Mouse (Mus musculus) cortical plate, adult 2 months (tissue): ENCODE measurements around the gene Pde3b.

Experiments used
- CTCF ChIP-seq: fragments of 200-500 bp; IDR thresholded peaks from 2 replicates; pipeline ENCODE4 v1.5.1; 2011; ENCODE audit warnings: mild to moderate bottlenecking, control low read depth, low read length; ENCODE audit not compliant: insufficient read depth; ENCODE audit errors: extremely low read depth
- POLR2A ChIP-seq: fragments of 200-500 bp; IDR thresholded peaks from 2 replicates; pipeline ENCODE4 v1.6.1; 2011; ENCODE audit warnings: mild to moderate bottlenecking, low read length, control low read depth; ENCODE audit not compliant: insufficient read depth; ENCODE audit errors: extremely low read depth

DNA sequence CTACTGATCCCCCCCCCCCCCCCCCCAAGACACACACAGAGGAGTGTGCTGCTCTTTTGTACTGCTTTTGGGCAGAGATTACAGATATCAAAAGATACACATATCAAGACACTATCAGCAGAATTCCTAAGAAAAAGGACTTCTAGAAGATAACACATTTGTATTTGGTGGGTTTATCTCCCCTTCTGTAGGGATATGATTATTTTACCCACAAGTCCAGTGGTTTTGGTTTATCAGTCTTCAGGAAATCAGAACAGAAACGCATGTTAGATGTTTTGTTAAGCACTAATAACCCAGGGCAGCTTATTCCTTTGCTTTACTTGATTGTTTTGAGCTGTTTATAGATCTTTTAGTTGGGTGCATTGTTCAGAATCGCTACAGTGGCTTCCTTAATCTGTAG lies 62.8 kb downstream of the Pde3b start:
- TF ChIP-seq CTCF, result no peak
- TF ChIP-seq POLR2A, result no peak
